Mouse (Mus musculus): ENCODE measurements at regions not wholly inside any gene's neighbourhood (a gene's known extent, or its start where the extent isn't known, plus 50 kb on each side); places are given as distances from the start of the nearest gene placed in this dataset.
"Not testable (repeated sequence)": the region's sequence is repeated elsewhere in the genome, so short reads cannot be mapped to it uniquely, and the experiment has no call there.

DNA sequence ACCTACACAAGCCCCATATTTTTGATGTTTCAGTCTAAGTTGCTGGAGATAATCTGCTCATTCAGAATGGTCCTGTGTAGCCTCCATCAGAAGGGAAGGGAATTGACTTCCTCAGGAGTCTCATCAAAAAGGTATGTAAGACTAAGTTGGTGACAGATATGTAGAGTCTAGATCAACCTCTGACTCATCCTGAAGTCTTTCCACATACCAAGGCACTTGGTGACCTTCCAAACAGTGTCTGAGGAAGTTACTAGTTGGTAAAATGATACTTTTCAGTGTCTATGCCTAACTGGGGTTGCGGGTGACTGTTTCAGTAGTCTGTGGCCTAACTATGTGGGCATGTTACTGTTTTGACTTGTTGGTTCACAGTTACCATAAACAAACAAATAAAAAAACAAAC, 133.0 kb upstream of the Plcb4 start:
- no peak for DNase-seq

GRCm38 (mm10) chr2:135529619-135530018, 129.2 kb upstream of the Plcb4 start:
- DNase-seq: no peak

DNA sequence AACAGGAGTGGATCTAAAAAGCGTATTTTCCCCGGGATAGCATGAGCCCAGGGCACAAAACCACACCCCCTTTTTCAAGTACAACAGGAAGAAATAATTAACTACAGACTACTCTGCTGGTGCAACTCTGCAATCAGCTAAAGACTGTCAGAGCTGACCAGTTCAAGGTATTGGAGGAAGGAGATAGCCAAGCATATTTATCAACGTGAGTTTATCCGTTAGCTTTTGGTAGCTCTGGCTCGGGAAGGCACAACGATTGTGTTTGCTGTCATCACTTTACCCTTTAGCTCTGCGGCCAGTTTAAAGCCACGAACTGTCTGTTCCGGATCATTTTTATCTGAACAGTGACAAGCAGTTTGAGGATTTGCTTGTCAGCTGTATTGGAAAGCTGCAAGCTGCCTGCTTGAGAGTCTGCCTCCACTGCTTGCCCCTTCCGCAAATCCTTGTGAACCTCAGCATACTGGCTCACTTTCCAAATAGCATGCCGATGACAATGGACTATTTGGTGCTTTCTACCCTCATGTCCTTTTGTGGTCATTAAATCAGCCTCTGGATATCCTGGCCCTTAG, 122.4 kb upstream of the Plcb4 start:
- DNase-seq: no peak

GRCm38 (mm10) chr2:135538022-135538421, 120.8 kb upstream of the Plcb4 start:
- no peak for DNase-seq

GRCm38 (mm10) chr2:135541058-135541457, 117.8 kb upstream of the Plcb4 start:
- DNase-seq: peak; percentile 68 to 77

DNA sequence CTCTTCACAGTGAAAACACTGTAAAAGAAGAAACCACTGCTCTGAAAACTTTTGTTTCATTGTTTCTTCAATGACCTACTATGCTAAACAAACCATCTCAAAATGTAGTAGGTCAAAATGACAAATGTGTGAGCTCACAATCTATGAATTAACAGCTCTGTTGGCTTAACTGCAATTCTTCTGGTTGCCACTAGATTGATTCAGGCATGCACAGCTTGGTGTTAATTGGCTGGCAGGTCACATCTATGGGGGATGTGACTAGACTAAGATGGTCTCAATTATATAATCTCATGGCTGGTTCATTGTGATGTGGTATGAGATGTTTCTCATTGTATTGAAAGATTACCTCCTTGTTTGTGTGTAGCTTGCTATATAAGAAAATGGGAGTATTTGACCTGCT, 116.9 kb upstream of the Plcb4 start:
- no peak for DNase-seq

- no peak for DNase-seq
Observed at GRCm38 (mm10) chr2:135544882-135545281, 113.9 kb upstream of the Plcb4 start.

DNA sequence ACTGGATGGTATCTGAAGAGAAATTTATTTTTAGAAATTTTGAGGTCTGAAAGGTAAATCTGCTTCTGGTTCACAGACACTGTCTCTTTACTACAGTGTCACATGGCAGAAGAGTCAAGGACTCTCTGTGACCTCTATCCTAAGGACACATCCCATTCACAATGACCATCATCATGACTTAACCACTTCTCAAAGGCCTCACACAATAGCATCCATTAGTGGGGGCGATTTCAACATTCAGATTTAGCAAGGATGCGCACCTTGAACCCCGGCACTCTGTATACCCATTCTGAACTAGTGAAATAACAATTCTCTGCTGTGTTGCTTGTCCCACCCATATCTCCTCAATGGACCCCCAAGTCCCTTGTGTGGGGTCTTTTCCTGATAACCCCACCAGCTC, 110.8 kb upstream of the Plcb4 start:
- DNase-seq: no peak

DNA sequence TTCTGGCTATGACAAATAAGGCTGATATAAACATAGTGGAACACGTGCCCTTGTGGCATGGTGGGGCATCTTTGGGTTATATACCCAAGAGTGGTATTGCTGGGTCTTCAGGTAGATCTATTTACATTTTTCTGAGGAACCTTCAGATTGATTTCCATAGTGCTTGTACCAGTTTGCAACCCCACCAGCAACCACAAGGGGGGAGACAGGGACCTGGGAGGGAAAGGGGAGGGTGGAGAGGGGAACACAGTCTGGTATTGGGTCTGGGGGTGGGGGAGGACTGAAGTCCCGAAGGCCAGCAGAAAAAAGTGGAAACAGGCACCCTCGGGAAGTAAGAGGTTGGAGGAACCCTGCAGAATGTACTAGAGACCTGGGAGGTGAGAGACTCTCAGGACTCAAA, 105.8 kb upstream of the Plcb4 start:
- no peak for DNase-seq

DNA sequence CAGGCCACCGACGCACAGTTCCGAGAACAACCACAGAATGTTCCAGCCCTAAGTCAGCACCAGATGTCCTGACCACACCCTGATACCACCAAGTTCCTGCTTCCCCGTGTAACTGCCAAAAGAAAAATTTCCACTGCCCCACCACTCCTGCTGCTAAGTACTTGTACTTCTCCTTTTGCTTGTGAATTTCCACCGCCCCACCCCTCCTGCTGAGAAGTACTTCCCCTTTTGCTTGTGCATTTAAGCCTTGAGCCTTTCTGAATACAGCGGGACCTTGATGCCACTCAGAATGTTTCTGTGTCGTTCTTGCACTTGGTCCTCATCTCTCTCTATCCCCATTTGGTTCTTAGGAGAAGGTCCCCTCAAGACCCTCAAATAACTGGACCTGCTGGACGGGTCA, 100.8 kb upstream of the Plcb4 start:
- not testable (repeated sequence) for DNase-seq

DNA sequence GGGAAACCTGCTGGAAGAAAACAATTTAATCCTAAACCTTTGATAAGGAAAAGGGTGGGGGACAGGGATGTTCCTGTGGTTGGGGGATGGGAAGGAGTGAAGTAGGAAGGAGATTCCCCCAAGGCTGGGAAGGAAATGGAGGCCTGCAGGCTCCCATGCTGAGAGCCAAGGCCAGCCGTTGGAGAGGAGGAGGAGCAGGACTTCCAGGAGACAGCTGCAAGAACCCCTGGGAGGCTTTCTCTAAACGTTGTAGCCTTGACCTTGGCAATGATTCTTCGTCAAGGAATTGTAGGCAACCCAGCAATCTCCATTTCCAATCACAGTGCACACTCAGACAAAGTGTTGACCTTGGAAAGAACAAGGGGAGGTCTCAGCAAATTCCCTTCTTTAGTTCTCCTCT, 99.5 kb upstream of the Plcb4 start:
- DNase-seq: no peak

- DNase-seq: no peak
Observed at GRCm38 (mm10) chr2:135559933-135560710, 98.7 kb upstream of the Plcb4 start.

DNA sequence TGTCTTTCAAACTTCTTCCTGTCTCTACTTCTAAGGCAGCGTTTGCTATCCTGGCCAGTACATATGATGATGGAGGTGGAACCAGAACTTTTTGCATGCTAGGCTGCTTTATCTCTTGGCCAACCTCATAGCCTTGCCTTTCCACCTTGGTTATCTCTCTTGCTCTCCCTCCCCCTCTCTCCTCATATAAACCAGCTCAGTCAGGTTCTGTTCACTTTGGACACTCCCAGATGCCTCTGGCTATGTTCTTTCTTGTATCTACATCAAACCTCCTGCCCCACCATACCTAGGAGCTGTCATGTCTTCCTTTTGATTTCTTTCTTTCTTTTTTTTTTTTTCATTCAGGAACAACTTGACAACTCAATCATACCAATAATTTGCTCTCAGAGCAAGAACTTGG, 98.0 kb upstream of the Plcb4 start:
- DNase-seq: no peak

DNA sequence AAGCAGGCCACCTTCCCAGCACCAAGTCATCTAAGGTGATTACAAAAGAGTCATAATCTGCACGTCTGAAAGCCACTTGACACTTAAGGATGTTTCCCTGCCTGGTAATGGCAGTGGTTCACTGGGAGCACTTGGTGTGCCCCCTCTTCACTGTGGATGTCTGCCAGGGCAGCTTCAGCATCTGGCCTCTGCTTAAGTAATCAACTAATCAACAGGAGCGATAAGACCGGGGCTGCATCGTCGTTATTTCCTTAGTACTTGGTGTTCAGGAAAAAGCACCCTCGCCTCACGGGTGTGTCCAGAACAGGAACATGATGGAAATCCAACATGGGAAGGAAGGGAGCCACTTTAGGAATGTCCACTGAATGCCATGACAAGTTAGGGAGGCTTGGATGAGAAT, 97.1 kb upstream of the Plcb4 start:
- DNase-seq: peak in 1 of 2 experiments; percentile 6

DNA sequence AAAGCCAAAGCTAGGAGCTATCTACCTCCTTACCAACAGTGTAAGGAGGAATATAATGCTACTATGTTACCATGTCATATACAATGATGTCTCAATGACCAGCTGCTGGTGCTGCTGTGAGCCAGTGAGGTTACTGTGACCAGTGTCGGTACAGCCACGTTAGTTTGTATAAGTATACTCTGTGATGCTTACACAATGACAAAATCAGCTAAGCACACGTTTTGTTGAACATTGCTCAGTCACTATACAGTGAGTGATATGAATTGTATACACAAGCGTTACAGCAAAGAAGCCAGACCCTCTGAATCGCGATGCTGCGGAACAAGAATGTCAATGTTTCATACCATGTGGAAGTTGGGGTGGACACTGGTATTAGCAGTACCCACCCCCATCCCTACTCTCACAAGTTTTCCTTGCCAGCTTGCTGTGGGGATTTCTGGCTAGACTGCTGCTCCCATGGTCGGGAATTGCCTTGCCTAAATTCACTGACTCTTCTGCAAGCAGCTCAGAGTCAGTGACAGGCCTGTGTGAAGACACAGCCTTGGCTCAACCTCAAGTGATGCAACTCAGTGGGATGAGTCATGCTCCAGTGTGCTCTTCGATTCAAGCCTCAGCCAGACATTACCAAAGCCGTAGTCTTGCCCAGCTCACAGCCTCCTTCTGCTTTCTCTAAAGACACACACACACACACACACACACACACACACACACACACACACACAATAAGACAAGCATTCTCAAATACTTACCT, 96.5 kb upstream of the Plcb4 start:
- DNase-seq: peak; percentile 66 to 79

DNA sequence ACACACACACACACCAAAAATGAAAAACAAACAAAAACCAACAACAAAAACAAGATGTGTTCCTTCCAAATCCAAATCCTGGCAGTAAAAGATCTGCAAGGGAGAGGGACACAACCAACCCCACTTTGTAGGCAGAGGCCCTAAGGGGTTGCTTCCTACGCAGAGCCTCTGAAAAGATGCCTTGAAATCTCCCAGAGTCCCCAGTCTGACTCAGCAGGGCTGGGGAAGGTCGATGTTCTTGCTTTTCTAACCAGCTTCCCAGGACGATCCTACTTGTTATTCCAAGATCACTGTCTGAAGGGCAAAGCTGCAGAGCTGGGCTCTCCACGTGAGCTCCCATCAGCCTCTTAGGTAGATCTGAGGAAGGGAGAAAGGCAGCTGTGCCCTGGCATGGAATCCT, 94.6 kb upstream of the Plcb4 start:
- DNase-seq: no peak

- DNase-seq: no peak
Observed at GRCm38 (mm10) chr2:135568350-135568749, 90.5 kb upstream of the Plcb4 start.

GRCm38 (mm10) chr2:135571599-135571998, 87.2 kb upstream of the Plcb4 start:
- DNase-seq: no peak

GRCm38 (mm10) chr2:135577228-135577627, 81.6 kb upstream of the Plcb4 start:
- DNase-seq: no peak

DNA sequence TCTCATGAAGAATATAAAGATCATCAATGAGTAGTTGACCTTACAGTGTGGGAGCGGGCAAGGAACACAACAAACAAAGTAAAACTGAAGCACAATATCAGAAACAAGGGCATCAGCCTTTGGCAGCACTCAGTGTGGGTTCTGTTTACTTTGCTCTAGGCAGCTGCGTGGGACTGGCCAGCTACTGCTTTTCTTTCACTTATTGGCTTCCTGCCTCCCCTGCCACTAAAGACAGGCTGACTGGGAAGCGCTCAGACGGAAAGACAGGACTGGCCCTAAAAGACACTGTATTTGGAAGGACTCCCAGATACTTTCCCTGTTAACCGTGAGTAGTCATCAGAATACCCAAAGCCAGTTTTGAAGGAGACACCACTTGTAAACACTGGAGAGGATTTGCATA, 80.7 kb upstream of the Plcb4 start:
- peak in 1 of 2 experiments; percentile 22 for DNase-seq

DNA sequence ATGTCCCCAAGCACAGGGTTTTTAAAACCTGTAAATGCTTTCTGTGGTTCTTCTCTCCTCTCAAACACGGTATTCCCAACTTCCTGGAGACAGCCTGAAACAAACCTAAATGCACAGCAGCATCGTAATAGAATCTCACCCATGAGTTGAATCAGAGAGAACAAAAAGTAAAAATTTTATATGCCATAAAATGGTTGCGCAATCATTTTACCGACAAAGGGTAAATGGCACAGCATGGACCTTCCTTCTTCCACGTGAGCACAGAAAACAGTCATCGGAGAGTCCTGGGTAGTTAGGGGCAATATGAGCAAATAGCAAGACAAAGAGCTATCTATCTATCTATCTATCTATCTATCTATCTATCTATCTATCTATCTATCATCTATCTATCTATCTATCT, 79.3 kb upstream of the Plcb4 start:
- DNase-seq: no peak

DNA sequence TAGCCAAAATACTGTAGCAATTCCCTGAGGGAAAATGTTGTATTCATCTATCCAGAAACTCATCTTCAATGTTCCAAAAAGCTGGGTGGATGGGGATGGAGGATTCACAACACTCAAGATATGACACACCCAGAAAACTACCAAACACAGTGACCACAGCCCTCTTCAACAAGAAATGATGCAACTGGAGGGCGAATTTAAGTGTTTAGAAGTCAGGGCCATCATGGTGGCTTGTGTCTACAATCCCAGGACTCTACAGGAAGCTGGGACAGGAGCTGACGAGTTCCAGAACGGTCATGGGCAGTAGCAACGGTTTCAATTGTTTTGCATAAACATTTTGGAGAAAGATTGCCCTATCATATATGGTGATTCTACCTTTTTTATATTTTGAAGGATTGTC, 78.8 kb upstream of the Plcb4 start:
- DNase-seq: no peak

DNA sequence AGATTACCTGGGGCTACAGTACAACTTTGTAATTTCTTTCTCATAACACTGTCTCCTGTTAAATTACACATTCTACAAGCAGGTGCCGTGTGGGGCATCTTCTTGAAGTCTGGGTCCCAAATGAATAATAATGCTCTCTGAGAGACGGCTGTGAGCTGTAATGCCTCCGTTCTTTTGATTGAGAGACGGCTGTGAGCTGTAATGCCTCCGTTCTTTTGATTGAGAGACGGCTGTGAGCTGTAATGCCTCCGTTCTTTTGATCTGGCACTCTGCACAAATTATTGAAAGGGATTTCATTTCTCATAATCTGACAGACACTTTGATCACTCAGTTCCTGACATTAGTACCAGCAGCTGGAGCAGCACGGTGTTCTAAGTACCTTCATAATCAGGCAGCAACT, 76.5 kb upstream of the Plcb4 start:
- DNase-seq: no peak

GRCm38 (mm10) chr2:135606306-135606705, 52.5 kb upstream of the Plcb4 start:
- DNase-seq: no peak

Data from cerebellum, postnatal 25 days (tissue).